25 mouse cellular contexts compared by ENCODE assay signal in the genomic region with DNA sequence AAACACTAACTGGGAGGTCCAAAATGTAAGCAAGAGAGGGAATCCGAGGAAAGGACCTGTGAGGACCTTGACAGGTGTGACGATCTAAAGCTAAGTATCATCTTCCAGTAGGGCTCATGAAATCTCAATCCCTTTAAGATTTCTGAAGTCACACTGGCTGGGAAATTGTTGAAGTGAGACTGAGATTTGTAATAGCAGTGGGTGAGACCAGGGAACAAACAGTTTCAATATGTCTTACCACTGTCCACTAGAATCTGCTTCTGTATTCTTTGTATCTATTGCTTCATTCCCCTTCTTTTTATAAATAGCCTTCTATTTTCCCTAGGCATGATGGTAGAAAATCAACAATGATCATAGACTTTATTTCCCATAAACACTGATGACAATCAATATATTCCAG. TPM values are rescaled to one million over a fixed set of nuclear protein-coding genes. Genes with fewer than 3 reads are reported as not detected.
"Had no signal": no experiment of that assay in that cellular context is flagged by ENCODE, and none has a peak within 500 bp of the region (broad histone marks: within the 10 kb centered on the region; RNA-seq: fewer than 3 reads in every experiment).

No protein-coding gene starts in this region.

- ATAC-seq: forebrain, embryonic 13.5 days; forebrain, embryonic 14.5 days; forebrain, embryonic 15.5 days; forebrain, embryonic 16.5 days; forebrain, postnatal 0 days had no signal

- DNase-seq: cerebellum, adult 8-10 months; cerebellum, adult 9-10 months; cerebellum, adult 9-11 months; cerebellum, postnatal 10 days; cerebellum, postnatal 14 days; cerebellum, postnatal 25 days; embryo, embryonic 11 days; forebrain, postnatal 0 days; gastrocnemius, adult 2 months; gastrocnemius, postnatal 10 days; gastrocnemius, postnatal 14 days; gastrocnemius, postnatal 25 days; gastrocnemius, postnatal 36 days; heart, adult 11 months; heart, adult 18-20 months; heart, adult 2 months had no signal

RNA-seq across cellular contexts. Expression of gene Grxcr1, which starts 10.8 kb away (rescaled TPM):
- total RNA-seq: common myeloid progenitor, adult 5-6 weeks; forebrain, postnatal 0 days; gastrocnemius, adult 18-20 months; gastrocnemius, adult 2 months; gastrocnemius, adult 8-10 months; gastrocnemius, postnatal 10 days; gastrocnemius, postnatal 14 days; gastrocnemius, postnatal 25 days; gastrocnemius, postnatal 36 days; gastrocnemius, postnatal 4 days; heart, adult 18-20 months; heart, adult 2 months; heart, adult 8-10 months had no signal
